44 mouse cellular contexts compared by ENCODE assay signal in genomic region chr11:63007376-63007775, GRCm38 (mm10). TPM values are rescaled to one million over a fixed set of nuclear protein-coding genes. Genes with fewer than 3 reads are reported as not detected.
"Had no signal": no experiment of that assay in that cellular context is flagged by ENCODE, and none has a peak within 500 bp of the region (broad histone marks: within the 10 kb centered on the region; RNA-seq: fewer than 3 reads in every experiment).

No protein-coding gene starts in this region.

- H3K4me3 ChIP-seq: limb, embryonic 10.5 days; limb, embryonic 12.5 days; limb, embryonic 13.5 days; limb, embryonic 15.5 days; liver, embryonic 12.5 days; liver, embryonic 13.5 days; liver, embryonic 15.5 days; lung, embryonic 15.5 days; megakaryocyte, embryonic 14.5 days; midbrain, embryonic 10.5 days; midbrain, embryonic 12.5 days; midbrain, embryonic 13.5 days; midbrain, embryonic 15.5 days; myocyte; neural tube, embryonic 12.5 days; neural tube, embryonic 13.5 days had no signal

- H3K27me3 ChIP-seq: limb, embryonic 12.5 days; limb, embryonic 13.5 days; limb, embryonic 15.5 days; liver, embryonic 12.5 days; liver, embryonic 13.5 days; liver, embryonic 15.5 days; lung, embryonic 15.5 days; megakaryocyte, embryonic 14.5 days; midbrain, embryonic 12.5 days; midbrain, embryonic 13.5 days; midbrain, embryonic 15.5 days; neural tube, embryonic 12.5 days; neural tube, embryonic 13.5 days had no signal

- H3K36me3 ChIP-seq: limb, embryonic 10.5 days; limb, embryonic 12.5 days; limb, embryonic 13.5 days; limb, embryonic 15.5 days; liver, embryonic 12.5 days; liver, embryonic 13.5 days; liver, embryonic 15.5 days; lung, embryonic 15.5 days; midbrain, embryonic 10.5 days; midbrain, embryonic 12.5 days; midbrain, embryonic 13.5 days; midbrain, embryonic 15.5 days; neural tube, embryonic 12.5 days; neural tube, embryonic 13.5 days had no signal

- H3K27ac ChIP-seq: limb, embryonic 10.5 days; limb, embryonic 12.5 days; limb, embryonic 13.5 days; limb, embryonic 15.5 days; liver, embryonic 12.5 days; liver, embryonic 13.5 days; liver, embryonic 14.5 days; liver, embryonic 15.5 days; lung, embryonic 15.5 days; macrophage; midbrain, embryonic 10.5 days; midbrain, embryonic 12.5 days; midbrain, embryonic 13.5 days; midbrain, embryonic 15.5 days; neural tube, embryonic 12.5 days; neural tube, embryonic 13.5 days had no signal

- H3K4me1 ChIP-seq: liver, embryonic 12.5 days; liver, embryonic 13.5 days; liver, embryonic 15.5 days; megakaryocyte, embryonic 14.5 days; midbrain, embryonic 10.5 days; midbrain, embryonic 12.5 days; midbrain, embryonic 13.5 days; midbrain, embryonic 15.5 days; neural tube, embryonic 12.5 days; neural tube, embryonic 13.5 days had no signal

- H3K9me3 ChIP-seq: limb, embryonic 10.5 days; limb, embryonic 12.5 days; limb, embryonic 13.5 days; limb, embryonic 15.5 days; liver, embryonic 12.5 days; liver, embryonic 13.5 days; liver, embryonic 15.5 days; lung, embryonic 15.5 days; midbrain, embryonic 10.5 days; midbrain, embryonic 12.5 days; midbrain, embryonic 13.5 days; midbrain, embryonic 15.5 days; neural tube, embryonic 12.5 days; neural tube, embryonic 13.5 days had no signal

- DNase-seq: left cerebral cortex, postnatal 4 days; liver; liver, embryonic 13.5 days; liver, postnatal 0 days; lung, adult 18-20 months; lung, adult 2 months; lung, embryonic 14.5 days; lung, postnatal 10 days; lung, postnatal 14 days; lung, postnatal 36 days; lung, postnatal 4 days; midbrain, embryonic 14.5 days had no signal

RNA-seq across cellular contexts. Expression of gene Tekt3, which starts 54.1 kb away (rescaled TPM):
- total RNA-seq: left cerebral cortex, postnatal 14 days; left cerebral cortex, postnatal 25 days; left cerebral cortex, postnatal 36 days; liver, adult 2 months; megakaryocyte progenitor cell, adult 5-6 weeks; megakaryocyte, adult 5-6 weeks; megakaryocyte-erythroid progenitor cell, adult 5-6 weeks; midbrain, postnatal 0 days; monocyte, adult 5-6 weeks had no signal
- polyA plus RNA-seq: limb, embryonic 10.5 days; limb, embryonic 11.5 days; limb, embryonic 12.5 days; liver, adult 2 months; liver, embryonic 11.5 days; liver, embryonic 12.5 days; liver, embryonic 13.5 days; liver, embryonic 14.5 days; liver, embryonic 15.5 days; liver, embryonic 16.5 days; liver, postnatal 0 days; lung, embryonic 14.5 days; macrophage; midbrain, embryonic 10.5 days; midbrain, embryonic 11.5 days; midbrain, embryonic 12.5 days; midbrain, embryonic 13.5 days; midbrain, embryonic 14.5 days; midbrain, embryonic 15.5 days; midbrain, embryonic 16.5 days; myocyte; neural tube, embryonic 11.5 days; neural tube, embryonic 12.5 days; neural tube, embryonic 13.5 days had no signal

RNA-seq across cellular contexts. Expression of gene Cdrt4, which starts 56.4 kb away (rescaled TPM):
- total RNA-seq: left cerebral cortex, postnatal 14 days; left cerebral cortex, postnatal 25 days; left cerebral cortex, postnatal 36 days; left cerebral cortex, postnatal 4 days; liver, adult 2 months; megakaryocyte progenitor cell, adult 5-6 weeks; megakaryocyte, adult 5-6 weeks; megakaryocyte-erythroid progenitor cell, adult 5-6 weeks; midbrain, postnatal 0 days had no signal
- polyA plus RNA-seq: limb, embryonic 10.5 days; limb, embryonic 12.5 days; liver, adult 2 months; liver, embryonic 11.5 days; liver, embryonic 12.5 days; liver, embryonic 13.5 days; liver, embryonic 14.5 days; liver, embryonic 15.5 days; liver, embryonic 16.5 days; liver, postnatal 0 days; lung, embryonic 14.5 days; macrophage; midbrain, embryonic 10.5 days; midbrain, embryonic 11.5 days; midbrain, embryonic 12.5 days; midbrain, embryonic 13.5 days; midbrain, embryonic 14.5 days; midbrain, embryonic 15.5 days; midbrain, embryonic 16.5 days; midbrain, postnatal 0 days; myocyte; neural tube, embryonic 11.5 days; neural tube, embryonic 13.5 days had no signal
